Mouse (Mus musculus): Measurements from ENCODE around the gene Slco3a1. TPM values are rescaled to one million over a fixed set of nuclear protein-coding genes. Genes with fewer than 3 reads are reported as not detected.
"Not testable (repeated sequence)": the region's sequence is repeated elsewhere in the genome, so short reads cannot be mapped to it uniquely, and the experiment has no call there.

The Slco3a1 gene
- polyA plus RNA-seq, 3 experiments from 2014 or later: 16.2 to 19.3 (median 17.5) TPM

DNA sequence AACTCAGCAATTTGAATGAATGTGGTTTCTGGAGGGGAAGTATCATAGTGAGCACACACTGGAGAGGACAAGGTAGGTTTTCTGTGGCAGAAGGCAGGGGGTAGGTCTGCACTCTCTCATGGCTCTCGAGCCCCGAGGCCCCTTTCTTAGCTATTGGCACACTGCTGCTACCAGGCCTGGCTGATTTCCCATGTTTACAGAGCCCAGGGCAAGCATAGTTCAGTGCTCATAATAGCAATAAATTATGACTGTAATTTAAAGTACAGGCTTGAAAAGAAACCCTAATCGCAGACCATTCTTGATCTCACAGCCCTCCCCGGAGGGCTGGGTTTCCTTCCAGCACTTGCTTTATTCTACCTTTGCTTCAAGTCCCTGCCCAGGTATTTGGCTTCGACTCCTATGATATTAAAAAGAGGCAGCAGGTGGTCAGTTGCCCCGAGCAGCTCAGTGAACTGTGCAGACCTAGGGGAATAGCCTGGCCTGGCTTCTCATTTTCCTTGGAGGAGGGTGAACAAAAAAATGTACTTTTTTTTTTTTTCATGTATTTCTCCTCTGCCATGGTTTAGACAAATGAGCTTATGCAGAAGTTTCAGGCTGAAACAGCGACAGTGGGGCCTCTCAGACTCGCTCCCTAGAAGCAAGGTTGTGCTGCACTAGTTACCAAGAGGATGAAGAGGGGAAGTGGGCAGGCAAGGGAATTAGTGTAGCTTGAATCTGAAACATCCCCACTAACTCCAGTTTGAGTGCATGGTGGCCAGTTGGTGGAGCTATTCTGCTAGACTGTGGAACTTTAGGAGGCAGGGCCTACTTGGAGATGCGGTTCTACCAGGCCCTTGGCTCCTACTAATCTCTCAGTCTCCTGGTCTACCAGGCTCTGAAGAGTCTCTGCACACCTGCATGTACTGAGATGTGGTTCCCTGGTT, 130.4 kb downstream of the Slco3a1 start:
- no peak for ATAC-seq

DNA sequence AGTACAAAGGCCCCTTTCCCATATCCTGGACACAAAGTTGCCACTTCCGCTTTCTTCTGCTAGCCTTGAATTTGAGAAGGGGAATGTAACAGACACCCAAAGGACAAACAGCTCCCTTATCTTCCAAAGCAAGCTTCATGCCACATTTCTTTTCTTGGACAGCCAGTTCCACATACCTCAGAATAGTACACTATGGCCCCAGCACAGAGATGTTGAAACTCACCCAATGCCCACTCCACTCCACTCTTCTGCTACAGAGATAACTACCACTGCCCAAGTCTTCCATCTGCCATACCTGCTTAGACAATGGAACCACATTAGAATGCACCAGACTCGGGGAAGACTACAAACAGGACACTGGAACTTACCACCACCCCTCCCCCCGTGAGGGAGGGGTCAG, 131.3 kb downstream of the Slco3a1 start:
- ATAC-seq: no peak

DNA sequence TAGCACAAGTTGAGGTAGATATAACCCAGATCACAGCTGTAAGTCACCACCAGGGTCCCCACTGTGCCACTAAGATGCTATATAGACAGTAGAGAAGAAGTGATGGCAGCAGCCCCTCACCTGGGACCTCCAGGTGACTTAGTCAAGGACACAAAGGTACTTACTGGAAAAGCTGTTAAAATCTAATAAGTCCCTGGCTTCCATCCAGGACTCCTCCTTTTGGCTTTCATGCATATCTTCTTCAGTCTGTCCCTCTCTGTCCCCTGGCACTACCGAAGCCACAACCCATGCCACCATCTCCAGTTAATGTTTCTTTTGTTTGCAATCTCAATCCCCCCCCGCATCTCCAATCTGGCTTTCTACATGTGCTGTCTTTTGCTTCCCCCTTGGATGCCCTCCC, 131.8 kb downstream of the Slco3a1 start:
- no peak for ATAC-seq

DNA sequence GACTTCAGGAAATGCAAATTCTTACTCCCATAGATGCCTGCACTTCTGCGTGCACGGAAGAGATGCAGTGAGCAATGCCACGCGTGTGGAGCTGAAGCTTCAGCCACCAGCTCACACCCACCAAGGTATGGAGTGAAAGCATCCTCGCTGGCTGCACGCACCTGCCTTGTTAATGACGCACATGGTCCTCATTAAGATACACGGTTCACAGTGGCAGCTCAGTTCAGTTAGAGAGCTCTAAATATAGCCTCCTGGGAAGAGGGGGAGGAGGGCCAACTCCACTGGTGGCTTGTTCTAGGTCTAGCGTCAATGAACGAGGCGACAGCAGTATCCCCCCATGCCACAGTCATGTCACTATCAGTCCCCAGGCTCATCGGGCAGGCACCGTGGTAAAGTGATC, 132.6 kb downstream of the Slco3a1 start:
- ATAC-seq: no peak

DNA sequence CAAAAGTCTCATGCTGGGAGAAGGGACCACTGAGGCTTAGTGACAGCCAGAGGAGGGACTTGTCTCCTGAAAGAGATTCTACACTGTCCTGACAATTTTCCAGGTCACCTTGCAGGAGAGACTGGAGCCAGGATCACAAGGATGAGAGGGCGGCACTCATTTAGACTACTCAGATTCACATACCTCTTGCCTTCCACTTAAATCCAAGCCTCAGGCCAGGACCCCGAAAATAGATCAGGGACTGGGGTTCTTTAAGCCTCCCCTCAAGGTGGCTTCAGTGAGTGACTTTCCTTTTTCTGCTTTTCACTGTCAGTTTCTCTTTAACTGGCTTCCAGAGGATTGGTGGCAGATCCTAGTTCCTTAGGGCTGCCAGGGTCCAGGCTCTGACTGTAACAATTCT, 133.0 kb downstream of the Slco3a1 start:
- ATAC-seq: no peak

DNA sequence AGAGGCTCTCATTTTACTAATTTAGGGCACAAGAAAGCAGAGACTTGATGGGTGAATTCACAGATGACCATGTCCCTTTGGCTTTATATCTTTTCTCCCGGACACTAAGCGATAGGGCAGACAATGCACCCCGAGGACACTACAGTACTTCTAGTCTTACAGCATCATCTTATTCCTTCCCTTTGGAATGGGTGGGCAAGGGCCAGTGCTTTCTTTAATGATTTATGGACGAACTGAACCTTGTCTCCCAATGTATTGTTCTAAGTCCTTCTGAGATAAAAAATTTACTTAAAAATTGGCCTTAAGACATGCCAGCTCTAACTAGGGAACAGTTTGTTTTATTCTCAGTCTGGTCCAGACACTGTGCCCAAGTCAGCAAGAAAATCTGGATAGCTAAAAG, 134.9 kb downstream of the Slco3a1 start:
- no peak for ATAC-seq

DNA sequence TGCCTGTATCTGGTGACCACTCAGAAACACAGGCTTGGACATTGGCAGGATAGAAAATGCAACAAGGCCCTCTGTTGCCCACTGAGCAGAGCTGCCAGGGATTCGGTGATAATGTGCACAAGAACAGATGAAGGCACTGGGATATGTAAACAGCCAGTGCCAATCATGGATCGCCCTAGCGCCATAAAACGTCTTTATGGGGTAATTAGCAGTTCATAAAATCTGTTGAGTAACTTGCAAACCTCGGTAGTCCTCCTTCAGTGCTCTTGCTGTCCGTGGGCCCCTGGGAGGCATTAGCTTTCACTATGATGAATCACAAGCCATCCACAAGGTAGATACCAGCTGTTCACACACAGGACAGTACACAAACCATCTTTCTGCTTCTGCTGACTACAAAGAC, 137.6 kb downstream of the Slco3a1 start:
- no peak for ATAC-seq

DNA sequence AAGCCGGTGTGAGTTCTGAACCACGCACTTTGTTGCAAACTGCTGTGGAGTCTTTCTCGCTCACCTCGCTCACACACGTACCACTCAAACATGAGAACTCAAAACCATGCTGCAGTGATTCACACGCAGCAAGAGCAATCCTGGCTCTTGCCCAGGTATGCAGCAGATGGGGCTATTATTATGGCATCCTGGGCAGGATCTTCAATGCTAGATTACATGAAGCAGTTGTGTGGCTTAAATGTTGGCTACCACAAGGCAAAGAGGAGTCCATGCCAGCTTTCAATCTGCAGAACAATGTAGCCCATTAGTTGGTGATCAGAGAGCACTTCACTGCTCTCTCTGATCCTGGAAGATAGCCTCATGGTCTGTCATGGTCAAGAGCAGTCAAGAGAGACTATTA, 139.3 kb downstream of the Slco3a1 start:
- ATAC-seq: no peak

DNA sequence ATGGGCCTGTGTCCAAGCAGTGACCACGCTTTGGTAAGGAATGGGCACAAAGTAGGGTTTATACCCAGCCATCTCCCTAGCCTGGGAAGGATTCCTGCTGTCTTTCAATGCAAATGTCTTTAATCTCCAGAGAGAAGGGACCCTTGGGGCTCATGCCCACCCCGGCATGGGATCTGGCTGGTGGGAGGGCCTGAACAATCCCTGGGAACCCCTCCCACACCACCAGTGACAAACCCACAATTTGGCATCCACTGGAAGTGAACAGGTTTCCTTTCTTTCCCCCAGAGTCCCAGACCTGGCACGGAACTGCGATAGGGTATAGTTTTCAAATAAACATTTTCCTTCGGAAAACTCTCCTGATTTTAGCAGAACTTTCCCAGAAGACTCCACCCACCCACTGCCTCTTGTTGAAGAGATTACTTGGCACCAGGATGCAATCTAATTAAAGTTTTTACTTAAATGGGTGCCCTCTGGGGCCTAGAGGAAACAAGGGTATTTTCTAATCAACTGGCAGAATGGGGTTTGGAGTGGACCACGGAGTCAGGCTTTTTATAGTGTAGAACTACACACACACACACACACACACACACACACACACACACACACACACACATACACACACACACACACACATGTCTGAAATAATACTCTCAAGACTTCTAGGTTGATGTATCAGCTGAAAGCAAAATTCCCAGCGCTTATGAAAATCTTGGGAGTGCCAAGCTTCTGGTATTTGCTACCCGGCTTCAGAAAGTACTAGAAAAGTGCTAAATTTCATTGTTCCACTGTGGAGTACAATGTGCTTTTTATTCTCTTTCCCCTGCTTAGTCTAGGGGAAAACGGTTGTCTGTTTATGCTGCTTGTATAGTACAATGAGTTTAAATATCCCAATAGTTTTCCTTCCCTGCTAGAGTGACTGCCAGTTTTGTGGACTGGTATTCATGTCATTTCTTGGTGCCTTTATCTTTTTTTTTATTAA, 140.6 kb downstream of the Slco3a1 start:
- no peak for ATAC-seq

DNA sequence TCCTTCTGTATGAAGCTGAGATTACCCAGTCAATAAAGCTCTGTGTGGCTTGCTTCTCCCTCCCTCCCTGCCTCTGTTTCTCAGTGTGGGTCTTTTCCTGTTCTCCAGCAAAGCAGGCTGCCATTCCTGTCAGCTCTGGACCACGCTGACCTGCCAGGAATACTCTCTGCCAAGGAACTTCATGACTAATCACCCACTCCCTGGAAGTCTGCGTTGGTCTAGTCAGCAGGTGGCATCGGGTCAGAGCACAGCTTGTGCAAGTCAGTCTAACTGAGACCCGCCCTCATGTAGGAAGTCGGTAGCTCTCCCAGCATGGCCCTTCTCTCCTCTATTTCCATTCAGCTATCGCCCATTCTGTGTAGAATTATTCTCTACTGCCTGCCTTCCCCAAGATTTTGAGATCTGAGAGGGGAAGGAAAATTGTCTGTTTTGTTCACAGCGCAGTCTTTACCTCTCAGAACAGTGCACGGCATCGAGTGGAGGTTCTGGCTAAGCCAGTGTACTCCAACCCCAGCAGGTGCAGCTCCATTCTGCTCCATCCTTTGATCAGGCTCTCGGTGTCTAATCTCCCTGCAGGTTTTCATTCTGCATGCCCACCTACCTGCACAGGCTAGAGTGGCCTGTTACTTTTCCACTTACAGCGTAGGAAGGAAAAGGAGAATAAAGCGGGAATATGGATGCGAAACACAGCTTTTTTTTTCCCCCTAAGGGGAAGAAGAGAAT, 145.8 kb downstream of the Slco3a1 start:
- ATAC-seq: no peak

DNA sequence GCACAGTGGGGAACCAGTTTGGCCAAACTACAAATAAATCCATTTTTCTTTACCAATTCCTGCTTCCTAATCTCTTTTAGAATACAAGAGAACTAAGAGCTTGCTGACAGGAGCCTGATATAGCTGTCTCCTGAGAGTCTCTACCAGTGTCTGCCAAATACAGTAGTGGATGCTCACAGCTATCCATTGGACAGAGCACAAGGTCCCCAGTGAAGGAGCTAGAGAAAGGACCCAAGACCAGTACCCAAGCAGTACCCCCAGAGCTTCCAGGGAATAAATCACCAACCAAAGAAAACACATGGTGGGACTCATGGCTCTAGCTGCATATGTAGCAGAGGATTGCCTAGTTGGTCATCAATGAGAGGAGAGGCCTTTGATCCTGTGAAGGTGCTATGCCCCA, 146.7 kb downstream of the Slco3a1 start:
- ATAC-seq: not testable (repeated sequence)

DNA sequence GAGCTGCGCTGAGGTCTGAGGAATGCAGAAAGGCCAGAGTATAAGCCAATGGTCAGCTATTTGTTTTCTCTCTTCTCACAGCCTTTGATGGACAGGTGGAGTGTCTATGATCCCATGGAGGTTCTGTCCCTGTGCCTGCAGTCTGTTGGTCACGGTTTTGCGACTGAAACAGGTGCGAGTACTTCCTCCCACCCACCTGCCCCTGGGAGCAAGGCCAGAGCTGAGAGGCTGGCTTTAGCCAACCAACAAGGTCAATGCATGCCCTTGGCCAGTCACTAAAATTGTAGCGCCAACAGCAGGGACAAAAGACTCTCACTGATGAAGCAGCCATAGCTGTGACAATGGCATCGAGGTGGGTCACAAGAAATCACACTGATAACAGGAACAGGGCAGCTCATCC, 154.9 kb downstream of the Slco3a1 start:
- ATAC-seq: no peak

DNA sequence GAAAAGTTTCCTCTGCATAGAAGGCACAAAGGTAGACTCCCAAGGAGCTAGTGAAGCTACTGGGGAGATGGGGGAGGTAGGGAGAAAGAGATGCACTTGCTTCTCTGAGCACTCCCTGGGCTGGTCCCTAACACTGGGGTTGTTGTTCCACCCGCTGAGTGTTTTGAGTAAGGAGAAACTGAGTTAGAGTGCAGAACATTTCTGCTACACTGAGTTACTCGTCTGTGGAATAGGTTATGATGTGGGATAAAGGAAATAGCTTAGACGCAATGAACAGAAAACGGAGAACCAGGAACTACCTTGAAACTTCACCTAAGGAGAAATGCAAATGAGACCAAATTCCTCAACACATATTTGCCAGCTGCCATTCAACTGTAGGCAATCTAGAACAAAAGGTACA, 155.4 kb downstream of the Slco3a1 start:
- ATAC-seq: no peak

DNA sequence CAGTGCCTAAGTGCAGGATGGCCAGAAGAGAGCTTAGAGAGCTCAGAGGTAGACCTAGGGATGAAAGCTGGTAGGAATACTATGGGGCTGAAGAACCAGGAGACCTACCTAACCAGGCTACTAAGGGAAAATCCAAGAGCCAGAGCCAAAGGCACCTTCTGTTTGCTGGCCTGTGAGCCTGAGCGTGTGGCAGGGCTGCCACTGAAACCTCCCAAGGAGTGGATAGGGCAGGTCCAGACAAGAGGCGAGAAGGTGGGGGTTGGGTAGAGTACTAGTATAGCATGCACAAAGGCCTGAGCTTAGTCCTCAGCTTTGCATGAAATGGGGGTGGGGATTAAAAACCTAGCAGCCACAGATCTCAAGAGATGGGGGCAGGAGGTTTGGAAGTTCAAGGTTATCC, 156.3 kb downstream of the Slco3a1 start:
- ATAC-seq: no peak

DNA sequence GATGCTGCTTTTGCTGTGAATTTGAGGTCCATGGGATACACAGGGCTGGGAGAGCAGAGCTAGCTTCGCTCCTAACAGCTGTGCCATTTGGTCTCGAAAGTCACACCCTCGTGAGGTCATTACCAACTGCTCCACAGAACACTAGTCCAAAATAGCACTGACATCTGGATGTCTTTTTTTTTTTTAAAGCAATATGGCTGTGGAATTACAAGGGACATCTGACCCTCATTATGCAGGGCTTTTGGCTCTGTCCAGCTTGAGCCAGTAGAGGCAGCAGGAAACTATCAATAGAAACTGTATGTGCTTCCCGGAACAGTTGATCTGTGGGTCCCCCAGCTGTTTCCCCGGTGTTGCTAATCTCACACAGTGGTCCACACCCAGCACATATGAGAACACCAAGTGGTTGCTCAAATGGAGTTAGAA, 163.1 kb downstream of the Slco3a1 start:
- no peak for ATAC-seq

DNA sequence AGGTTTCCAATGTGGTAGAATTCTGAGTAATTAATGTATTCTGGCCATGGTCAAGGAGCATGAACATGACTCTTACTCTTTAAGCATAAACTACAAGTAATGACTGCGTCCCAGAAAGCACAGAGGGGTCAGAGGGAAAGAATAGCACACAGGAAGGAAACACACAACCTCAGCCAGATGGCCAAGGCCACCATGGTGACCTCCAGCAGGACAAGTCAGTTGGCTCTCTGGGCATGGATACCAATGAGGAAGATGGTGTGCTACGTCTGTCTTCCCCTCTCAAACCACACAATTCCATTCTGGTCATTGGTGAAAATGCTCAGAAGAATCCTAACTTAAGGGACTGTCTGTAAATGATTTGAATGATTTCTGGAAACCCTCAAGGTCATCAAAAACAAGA, 165.0 kb downstream of the Slco3a1 start:
- ATAC-seq: no peak

DNA sequence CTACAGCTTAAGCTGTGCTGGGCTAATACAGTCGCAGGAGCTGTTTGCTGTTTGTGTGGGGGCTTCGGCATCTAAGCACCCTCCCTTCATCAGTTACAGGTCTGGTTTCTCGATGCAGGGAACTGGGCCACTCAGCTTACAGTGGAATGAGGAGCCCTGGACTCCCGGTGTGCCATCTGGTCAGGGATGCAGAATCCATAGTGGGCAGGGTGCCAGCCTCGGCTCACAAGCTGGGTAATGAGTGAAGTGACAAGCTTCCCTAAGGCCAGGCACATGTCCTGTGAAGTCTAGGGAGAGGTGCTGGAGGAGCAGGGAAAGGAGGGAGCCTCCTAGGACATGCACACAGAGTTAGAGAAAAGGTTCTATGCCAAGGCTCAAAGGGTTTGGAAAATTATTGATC, 168.3 kb downstream of the Slco3a1 start:
- no peak for ATAC-seq

DNA sequence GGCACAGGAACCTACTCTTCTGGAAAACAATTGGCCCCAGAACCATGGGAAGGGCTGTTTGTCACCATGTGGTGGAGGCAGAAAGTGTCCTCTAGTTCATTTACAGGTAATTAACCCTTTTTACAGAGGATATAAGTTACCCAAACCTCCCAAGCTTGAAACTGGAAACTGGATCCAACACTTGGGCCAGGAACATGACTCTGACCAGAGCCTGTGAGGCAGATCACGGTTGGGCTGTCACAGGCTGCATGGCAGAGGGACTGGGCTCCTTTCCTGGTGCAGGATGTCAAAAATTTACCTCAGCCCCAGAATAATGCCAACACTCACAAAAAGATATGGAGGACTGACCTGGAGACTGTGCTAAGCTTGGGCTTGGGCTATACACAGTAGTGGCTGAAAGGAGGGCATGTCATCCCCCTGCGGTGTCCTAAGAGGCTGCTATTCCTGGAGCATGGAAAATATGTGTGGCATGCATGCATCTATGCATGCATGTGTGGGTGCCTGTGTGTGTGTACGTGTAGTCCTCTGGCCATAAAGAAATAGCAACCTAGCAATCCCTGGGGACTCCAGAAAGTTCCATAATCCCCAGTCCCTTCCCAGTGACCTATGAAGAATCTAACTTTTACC, 171.4 kb downstream of the Slco3a1 start:
- ATAC-seq: no peak

DNA sequence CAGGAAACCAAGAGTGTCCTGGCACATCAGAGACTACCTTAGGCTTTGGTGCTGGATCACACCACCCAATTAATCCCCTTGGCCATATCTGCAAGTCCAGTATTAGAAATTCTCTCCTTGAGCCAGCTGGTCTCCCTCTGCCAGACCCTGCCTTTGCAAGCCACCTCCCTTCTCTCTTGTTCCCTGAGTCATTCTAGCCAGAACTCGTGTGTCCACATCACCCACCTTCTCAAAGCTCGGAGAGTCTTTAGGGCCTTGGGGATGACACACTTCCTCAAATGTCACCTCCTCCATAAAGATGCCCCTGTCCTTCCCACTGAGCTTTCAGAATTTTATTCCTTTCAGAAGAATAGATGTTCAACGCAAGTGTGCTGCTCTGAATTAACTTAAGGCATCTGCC, 172.3 kb downstream of the Slco3a1 start:
- no peak for ATAC-seq

DNA sequence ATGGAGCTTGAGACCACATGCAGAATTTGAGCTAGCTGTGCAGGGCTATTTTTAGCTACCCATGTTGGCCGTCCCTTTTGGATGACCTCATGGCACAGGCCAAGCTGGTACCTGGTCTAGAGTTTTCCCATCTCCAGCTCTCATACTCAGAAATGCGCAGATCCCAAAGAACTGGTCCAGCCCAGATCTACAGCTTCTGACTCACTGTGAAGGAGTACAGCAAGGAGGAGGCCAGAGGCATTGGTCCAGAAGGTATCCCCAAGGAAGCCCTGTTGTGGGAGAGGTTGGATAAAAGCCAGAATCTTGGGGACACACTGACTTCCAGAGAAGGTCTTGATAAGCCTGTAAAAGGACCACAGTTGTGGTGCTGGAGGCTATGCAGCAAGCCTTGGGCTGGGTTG, 172.7 kb downstream of the Slco3a1 start:
- no peak for ATAC-seq

DNA sequence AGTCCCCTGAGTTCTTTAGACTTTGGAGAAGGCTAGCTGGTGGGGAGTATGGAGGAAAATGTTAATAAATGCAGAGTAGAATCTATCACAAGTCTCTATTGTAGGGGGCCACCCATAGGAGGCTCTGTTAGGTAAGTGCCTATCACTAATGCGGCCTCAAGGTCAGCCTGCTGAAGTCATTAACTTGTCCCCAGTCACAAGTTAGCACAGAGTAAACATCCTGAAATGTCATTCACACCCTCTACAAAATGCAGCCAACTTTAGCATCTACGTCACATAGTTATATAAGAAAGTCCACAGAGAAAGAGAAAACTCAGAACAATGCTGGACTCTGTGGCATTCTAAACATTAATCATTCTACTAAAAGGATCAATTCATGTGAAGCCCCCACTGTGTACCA, 173.5 kb downstream of the Slco3a1 start:
- ATAC-seq: no peak

DNA sequence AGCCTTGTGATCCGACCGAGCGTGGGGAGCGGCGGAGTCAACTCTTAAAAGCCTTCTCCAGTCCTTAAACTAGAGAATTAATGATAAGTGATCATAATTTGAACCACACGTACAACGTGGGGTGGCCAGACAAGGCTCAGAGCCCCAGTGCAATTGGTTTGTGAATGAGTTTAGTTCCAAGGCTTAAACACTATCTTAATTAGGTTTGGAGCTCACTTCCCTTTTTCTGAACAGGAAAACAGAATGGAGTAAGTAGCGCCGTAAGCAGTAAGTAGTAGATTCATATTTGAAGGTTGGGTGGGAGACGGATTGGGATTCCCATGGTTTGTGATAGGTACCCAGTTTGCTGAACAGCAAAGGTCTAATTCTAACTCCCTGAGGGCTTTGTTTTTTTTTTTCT, 176.7 kb downstream of the Slco3a1 start:
- no peak for ATAC-seq
